Mouse (Mus musculus) adrenal gland, adult 2 months (tissue): ENCODE measurements around the gene Pank4. TPM values are rescaled to one million over a fixed set of nuclear protein-coding genes. Genes with fewer than 3 reads are reported as not detected.

Experiments used
- DNase-seq: peaks from one replicate; pipeline ENCODE4 v3.0.0; 2021
- polyA plus RNA-seq: library from polyadenylated mRNA; depleted of rRNA; stranded (reverse); fragments of >200 nt; gene quantifications from 2 replicates; pipeline ENCODE4 v1.2.3, GENCODE M21; 2012; rRNA removed
- total RNA-seq, 2 experiments: library from RNA; stranded (reverse); gene quantifications; 2 replicates each; pipeline ENCODE4 v1.2.3; 2021

Gene Pank4
- total and polyA plus RNA-seq, 3 experiments: 24.5 to 35.3 (median 28.0) TPM

- no peak for DNase-seq
These were observed 50.3 kb downstream of the Pank4 start for GRCm38 (mm10) chr4:155014244-155014643.

GRCm38 (mm10) chr4:155014791-155015190, 50.9 kb downstream of the Pank4 start:
- no peak for DNase-seq

GRCm38 (mm10) chr4:155015550-155015949, 51.6 kb downstream of the Pank4 start:
- no peak for DNase-seq

GRCm38 (mm10) chr4:155016807-155017206, 52.9 kb downstream of the Pank4 start:
- no peak for DNase-seq

GRCm38 (mm10) chr4:155017253-155017878, 53.4 kb downstream of the Pank4 start:
- DNase-seq: no peak

- no peak for DNase-seq
These were observed 54.1 kb downstream of the Pank4 start for GRCm38 (mm10) chr4:155018066-155018465.

- peak; percentile 14 for DNase-seq
These were observed 54.8 kb downstream of the Pank4 start for GRCm38 (mm10) chr4:155018601-155019335.

GRCm38 (mm10) chr4:155019336-155019847, 55.5 kb downstream of the Pank4 start:
- peak; percentile 13 for DNase-seq

- DNase-seq: no peak
These were observed 56.2 kb downstream of the Pank4 start for GRCm38 (mm10) chr4:155020141-155020540.

- no peak for DNase-seq
These were observed 56.9 kb downstream of the Pank4 start for GRCm38 (mm10) chr4:155020813-155021212.

GRCm38 (mm10) chr4:155022228-155022855, 58.4 kb downstream of the Pank4 start:
- no peak for DNase-seq

- no peak for DNase-seq
These were observed 60.5 kb downstream of the Pank4 start for GRCm38 (mm10) chr4:155024170-155025010.

Other genes starting within 250 kb of the Pank4 start
- gene Ttc34, start 126.7 kb upstream of the Pank4 start, total RNA-seq: under 1 TPM in 1 of 2 experiments, not detected in 1; 0.21 TPM
- gene Ttc34, start 126.7 kb upstream of the Pank4 start, polyA plus RNA-seq: 0.29 and 0.48 TPM in 2 replicates
- gene Mmel1, start 94.5 kb upstream of the Pank4 start, total RNA-seq: 1 to 10 TPM in 1 of 2 experiments, under 1 TPM in 1; 0.66 to 4.9 TPM
- gene Mmel1, start 94.5 kb upstream of the Pank4 start, polyA plus RNA-seq: 2.4 and 6.3 TPM in 2 replicates
- 10 to 100 TPM; 41.1 to 56.2 TPM for gene Fam213b, start 65.0 kb upstream of the Pank4 start, total RNA-seq
- 61.1 and 87.9 TPM in 2 replicates for gene Fam213b, start 65.0 kb upstream of the Pank4 start, polyA plus RNA-seq
- gene Tnfrsf14, start 35.6 kb upstream of the Pank4 start, total RNA-seq: 1 to 10 TPM; 6.1 to 8.4 TPM
- gene Tnfrsf14, start 35.6 kb upstream of the Pank4 start, polyA plus RNA-seq: 14.9 and 27.2 TPM in 2 replicates
- not detected for gene Hes5, start 3.2 kb upstream of the Pank4 start, total RNA-seq
- 0.27 TPM in 1 of 2 replicates, not detected in the other for gene Hes5, start 3.2 kb upstream of the Pank4 start, polyA plus RNA-seq
- under 1 TPM; 0.40 to 0.83 TPM for gene Plch2, start 92.7 kb downstream of the Pank4 start, total RNA-seq
- gene Plch2, start 92.7 kb downstream of the Pank4 start, polyA plus RNA-seq: 4.4 and 4.8 TPM in 2 replicates
- 10 to 100 TPM; 17.9 to 23.9 TPM for gene Pex10, start 102.9 kb downstream of the Pank4 start, total RNA-seq
- gene Pex10, start 102.9 kb downstream of the Pank4 start, polyA plus RNA-seq: 37.4 and 46.2 TPM in 2 replicates
- gene Rer1, start 122.3 kb downstream of the Pank4 start, total RNA-seq: 100 to 1,000 TPM; 114 to 115 TPM
- gene Rer1, start 122.3 kb downstream of the Pank4 start, polyA plus RNA-seq: 49.1 and 58.4 TPM in 2 replicates
- gene Morn1, start 122.5 kb downstream of the Pank4 start, total RNA-seq: 1 to 10 TPM; 5.5 to 5.9 TPM
- 14.2 and 18.8 TPM in 2 replicates for gene Morn1, start 122.5 kb downstream of the Pank4 start, polyA plus RNA-seq